Mouse (Mus musculus) intestine, embryonic 14.5 days (tissue): ENCODE data around the gene Slc19a2. TPM values are rescaled to one million over a fixed set of nuclear protein-coding genes. Genes with fewer than 3 reads are reported as not detected.

Source experiments
- ATAC-seq: fragments of 200-750 bp; cut with Nextera tagmentation; replicated peaks from 2 replicates; pipeline ENCODE4 v1.8.0; 2017; ENCODE audit warnings: low read depth, moderate number of reproducible peaks, moderate TSS enrichment, moderate library complexity; ENCODE audit not compliant: low FRiP score, low TSS enrichment
- DNase-seq: peaks from one replicate; pipeline ENCODE4 v3.0.0-alpha.2; 2018; ENCODE audit warnings: low spot score
- H3K27ac ChIP-seq: fragments of 300-500 bp; sonication (generic); 2 replicates; pipeline ENCODE4 v1.5.1; 2014; ENCODE audit warnings: low read depth, mild to moderate bottlenecking, control low read depth
- H3K27me3 ChIP-seq: fragments of 300-500 bp; sonication (generic); replicated peaks from 2 replicates; pipeline ENCODE4 v1.6.1; 2014; ENCODE audit warnings: low read length, control low read depth; ENCODE audit not compliant: control insufficient read depth, insufficient read depth
- H3K36me3 ChIP-seq: fragments of 300-500 bp; sonication (generic); 2 replicates; pipeline ENCODE4 v1.6.1; 2014; ENCODE audit warnings: low read length, control low read depth; ENCODE audit not compliant: control insufficient read depth, insufficient read depth
- H3K4me1 ChIP-seq: fragments of 300-500 bp; sonication (generic); replicated peaks from 2 replicates; pipeline ENCODE4 v1.6.1; 2014; ENCODE audit warnings: low read length, control low read depth, mixed read lengths; ENCODE audit not compliant: control insufficient read depth, insufficient read depth
- H3K4me2 ChIP-seq: fragments of 300-500 bp; sonication (generic); 2 replicates; pipeline ENCODE4 v1.6.1; 2014; ENCODE audit warnings: low read length
- H3K4me3 ChIP-seq: fragments of 300-500 bp; sonication (generic); 2 replicates; pipeline ENCODE4 v1.5.1; 2014; ENCODE audit warnings: low read depth, low read length, control low read depth, mixed read lengths
- H3K9ac ChIP-seq: fragments of 300-500 bp; sonication (generic); 2 replicates; pipeline ENCODE4 v1.6.1; 2014; ENCODE audit warnings: mild to moderate bottlenecking, low read length
- H3K9me3 ChIP-seq: fragments of 300-500 bp; sonication (generic); 2 replicates; pipeline ENCODE4 v1.6.1; 2016; ENCODE audit warnings: low read length, control low read depth; ENCODE audit not compliant: control insufficient read depth
- WGBS: fragments of 180-500 bp; shearing (Covaris S2); extraction: QIAGEN DNeasy Blood & Tissue Kit; methylation state at CpG from one replicate; pipeline ENCODE4 v1.1.7; 2014; 5-methylcytosine and 5-hydroxymethylcytosine counted together
- polyA plus RNA-seq: library from polyadenylated mRNA; unstranded; fragments of >200 nt; fragmentation: Nextera tagmentation; extraction: Ambion mirVana; gene quantifications from 2 replicates; pipeline ENCODE4 v1.2.1, GENCODE M21; 2014

Slc19a2 gene
- polyA plus RNA-seq, 1 experiment from 2014 or later, result 16.5 TPM

DNA sequence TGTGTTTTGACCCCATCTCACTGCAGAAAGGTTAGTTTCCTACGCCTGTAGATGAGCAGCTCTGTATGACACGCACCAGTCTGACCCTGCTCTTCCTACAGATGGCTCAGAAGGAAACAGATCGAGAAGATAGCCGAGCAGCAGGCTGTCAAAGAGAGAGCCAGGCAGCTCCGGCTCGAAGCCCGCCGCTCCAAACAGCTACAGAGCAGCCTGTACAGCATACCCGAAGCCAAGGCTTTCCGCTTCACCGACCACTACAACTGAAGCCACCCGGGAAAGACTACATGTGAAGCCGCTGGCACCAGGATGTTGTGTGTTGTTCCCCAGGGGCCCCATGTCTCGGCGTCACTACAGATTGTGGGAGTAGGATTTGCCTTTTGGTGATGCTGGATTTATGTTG is 38.6 kb downstream of the Slc19a2 start:
- WGBS, result 72% methylated on average over 15 of the region's 15 CpGs
- H3K36me3 ChIP-seq, result peaks cover 25% of the 10 kb centered on the region
- H3K4me3 ChIP-seq, result no peak overlapping the region
- no peak for ATAC-seq
- no peaks in the 10 kb centered on the region for H3K9me3 ChIP-seq
- no peaks in the 10 kb centered on the region for H3K4me1 ChIP-seq
- no peak overlapping the region for H3K4me2 ChIP-seq
- H3K9ac ChIP-seq, result no peak overlapping the region
- no peak for DNase-seq
- no peaks in the 10 kb centered on the region for H3K27me3 ChIP-seq
- no peak overlapping the region for H3K27ac ChIP-seq

DNA sequence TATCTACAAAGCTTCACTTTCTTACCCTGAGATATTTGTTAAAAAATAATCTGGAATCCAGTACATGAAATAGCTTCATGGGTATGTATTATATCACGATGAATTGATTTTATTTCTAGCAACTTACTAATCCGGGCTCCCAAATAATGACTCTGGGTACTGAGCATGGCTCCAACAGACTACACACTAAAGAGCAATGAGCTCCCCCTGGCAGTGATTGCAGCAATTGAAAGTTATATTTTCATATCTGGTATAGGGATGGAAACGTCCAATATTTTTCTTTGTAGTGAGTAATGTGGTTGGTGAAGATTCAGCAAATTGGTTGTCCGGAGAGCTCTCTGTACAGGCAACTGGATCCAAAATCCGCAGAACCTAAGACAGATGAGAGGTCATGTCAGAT is 43.2 kb downstream of the Slc19a2 start:
- ATAC-seq (no peak), DNase-seq (no peak)
- H3K4me2 ChIP-seq, result no peak overlapping the region
- H3K36me3 ChIP-seq, result peaks cover 60% of the 10 kb centered on the region
- H3K27ac ChIP-seq, result no peak overlapping the region
- no peak overlapping the region for H3K9ac ChIP-seq
- H3K4me1 ChIP-seq, result no peaks in the 10 kb centered on the region
- H3K27me3 ChIP-seq, result no peaks in the 10 kb centered on the region
- H3K4me3 ChIP-seq, result no peak overlapping the region
- H3K9me3 ChIP-seq, result no peaks in the 10 kb centered on the region
- WGBS, result 89% methylated on average over 5 of the region's 5 CpGs

DNA sequence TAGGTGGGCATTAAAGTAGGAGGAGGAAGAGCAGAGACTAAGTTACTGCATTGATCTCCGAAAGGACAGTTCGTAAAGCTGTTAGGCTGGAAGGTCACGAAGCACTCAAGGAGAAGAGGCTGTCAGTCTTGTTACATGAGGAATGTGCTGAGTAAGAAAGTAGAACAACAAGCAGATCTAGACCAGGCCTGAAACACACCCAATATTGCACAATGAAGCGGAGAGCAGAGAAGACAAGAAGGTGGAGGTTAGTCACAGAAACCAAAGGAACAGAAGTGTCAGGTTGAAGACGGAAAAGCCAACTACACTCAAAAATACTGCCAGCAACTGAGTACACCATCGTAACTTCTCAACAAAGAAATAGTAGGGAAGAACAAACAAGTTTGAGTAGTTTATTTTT is 45.2 kb downstream of the Slc19a2 start:
- Histone ChIP-seq H3K9me3 (no peaks in the 10 kb centered on the region), H3K27ac (no peak overlapping the region), H3K4me2 (no peak overlapping the region), H3K4me1 (no peaks in the 10 kb centered on the region), H3K36me3 (peaks cover 80% of the 10 kb centered on the region), H3K27me3 (no peaks in the 10 kb centered on the region), H3K9ac (no peak overlapping the region), H3K4me3 (no peak overlapping the region)
- no peak for ATAC-seq
- WGBS, result 89% methylated on average over 6 of the region's 6 CpGs
- no peak for DNase-seq

DNA sequence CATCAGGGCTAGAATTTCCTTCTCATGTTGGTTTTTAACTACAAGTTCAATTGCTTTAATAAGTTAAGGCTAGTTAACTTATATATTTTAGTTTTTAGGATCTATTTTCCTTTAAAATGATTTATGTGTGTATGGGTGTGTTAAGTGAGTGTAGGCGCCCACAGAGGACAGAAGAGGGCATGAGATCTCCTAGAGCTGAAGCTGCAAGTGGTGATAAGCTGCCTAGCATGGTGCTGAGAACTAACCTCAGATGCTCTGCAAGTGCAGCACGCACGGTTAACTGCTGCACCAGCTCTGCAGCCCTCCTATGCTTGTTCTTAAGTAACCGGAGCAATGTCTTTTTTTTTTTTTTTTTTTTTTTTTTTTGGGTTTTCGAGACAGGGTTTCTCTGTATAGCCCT is 47.6 kb downstream of the Slc19a2 start:
- Histone ChIP-seq H3K4me2 (no peak overlapping the region), H3K27ac (no peak overlapping the region), H3K36me3 (peaks cover 86% of the 10 kb centered on the region), H3K9me3 (no peaks in the 10 kb centered on the region), H3K4me1 (no peaks in the 10 kb centered on the region), H3K9ac (no peak overlapping the region), H3K27me3 (no peaks in the 10 kb centered on the region), H3K4me3 (no peak overlapping the region)
- 98% methylated on average over 4 of the region's 5 CpGs for WGBS
- ATAC-seq, result no peak
- DNase-seq, result no peak

DNA sequence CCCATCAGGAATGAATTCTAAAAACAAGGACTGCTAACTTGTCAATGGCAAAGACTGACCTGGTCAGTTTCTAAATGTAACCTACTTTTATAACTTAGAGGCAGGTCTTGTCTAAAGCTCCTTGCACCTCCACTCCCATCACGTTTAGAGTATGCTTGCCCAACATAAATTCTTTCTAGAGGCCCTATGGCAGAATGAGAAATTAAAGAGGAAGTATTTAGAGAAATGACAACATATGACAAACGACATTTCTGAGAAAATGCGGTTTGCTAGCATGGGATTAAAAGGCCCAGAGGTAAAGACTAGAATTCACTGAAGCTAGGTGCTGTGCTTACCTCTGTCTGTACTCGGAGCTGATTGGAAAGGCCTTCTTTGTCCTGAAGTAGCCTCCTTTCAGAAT is 53.1 kb downstream of the Slc19a2 start:
- ATAC-seq (no peak), DNase-seq (no peak)
- Histone ChIP-seq H3K9ac (no peak overlapping the region), H3K36me3 (peaks cover 57% of the 10 kb centered on the region), H3K27ac (no peak overlapping the region), H3K4me3 (no peak overlapping the region), H3K4me2 (no peak overlapping the region), H3K4me1 (peaks cover 5% of the 10 kb centered on the region; the same call in 1 of the 2 replicates), H3K9me3 (no peaks in the 10 kb centered on the region), H3K27me3 (no peaks in the 10 kb centered on the region)
- 92% methylated on average over 4 of the region's 4 CpGs for WGBS

DNA sequence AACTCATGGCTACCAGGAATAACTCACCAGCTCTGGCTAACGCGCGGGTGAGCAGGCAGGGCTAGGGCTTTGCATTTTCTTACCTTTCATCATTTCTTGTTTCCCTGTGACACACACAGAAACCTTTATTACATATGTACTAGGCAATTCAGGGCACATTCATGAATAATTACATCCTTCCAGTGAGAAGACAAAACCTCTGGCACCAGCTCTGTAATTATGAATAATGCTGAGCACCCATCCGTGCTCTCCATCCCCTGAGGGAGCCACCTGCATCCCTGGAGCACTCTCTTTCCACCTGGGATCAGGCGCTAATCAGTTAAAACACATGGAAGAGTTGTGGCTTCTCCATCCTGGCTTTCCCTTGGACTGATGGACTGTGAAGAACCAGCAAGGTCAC is 55.0 kb downstream of the Slc19a2 start, which contains the start of gene Nme7:
TSS of gene Nme7 (plus strand) at position 301 of the 400 bp plus-strand sequence.
- Histone ChIP-seq H3K27me3 (no peaks in the 10 kb centered on the region), H3K9me3 (no peaks in the 10 kb centered on the region), H3K36me3 (peaks cover 38% of the 10 kb centered on the region), H3K9ac (no peak within 1 kb of the TSS), H3K4me3 (no peak within 1 kb of the TSS), H3K27ac (no peak within 1 kb of the TSS), H3K4me2 (no peak within 1 kb of the TSS), H3K4me1 (peaks cover 11% of the 10 kb centered on the region)
- no peak for DNase-seq
- no peak for ATAC-seq
- WGBS, result 90% methylated on average over 5 of the region's 5 CpGs

DNA sequence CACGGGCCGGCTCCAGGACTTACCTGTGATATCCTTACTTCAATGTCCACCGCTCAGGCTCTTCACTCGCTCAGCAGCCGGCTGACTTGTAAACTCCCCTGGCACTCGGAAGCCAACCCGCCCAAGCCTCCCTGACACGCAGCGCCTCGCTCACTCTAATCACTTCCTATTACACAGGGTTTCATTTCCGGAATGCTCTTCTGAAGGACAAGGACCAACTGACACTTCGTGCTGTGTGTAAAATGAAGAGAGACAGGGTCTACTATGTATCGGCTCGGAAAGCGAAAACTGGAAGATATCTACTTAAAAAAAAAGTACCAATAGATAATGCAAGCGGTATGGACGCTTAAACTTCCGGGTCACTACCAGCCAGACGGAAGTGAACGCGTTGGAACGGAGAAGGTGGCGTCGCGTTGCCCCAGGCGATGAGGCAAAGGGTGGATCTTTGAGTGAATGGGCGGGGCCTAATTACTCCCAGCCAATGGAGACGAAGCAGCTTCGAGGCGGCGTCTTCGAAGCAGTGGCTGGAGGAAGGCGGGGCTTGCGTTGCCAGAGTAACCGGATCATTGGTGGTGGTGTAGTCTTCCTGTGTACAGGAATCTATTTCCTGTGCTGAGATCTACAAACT is 58.4 kb downstream of the Slc19a2 start, which contains the start of gene Blzf1:
TSS of gene Blzf1 (minus strand) at position 366 of the 628 bp plus-strand sequence.
- Histone ChIP-seq H3K27ac (peak within 1 kb of the TSS; percentile 47; the same call in 1 of the 2 replicates), H3K9ac (peak within 1 kb of the TSS; percentile 55), H3K4me2 (peak within 1 kb of the TSS; percentile 77), H3K27me3 (no peaks in the 10 kb centered on the region), H3K36me3 (peaks cover 13% of the 10 kb centered on the region), H3K4me1 (peaks cover 11% of the 10 kb centered on the region), H3K9me3 (no peaks in the 10 kb centered on the region), H3K4me3 (peak within 1 kb of the TSS; percentile 63)
- peak; percentile 97 for DNase-seq
- ATAC-seq, result peak; percentile 99
- WGBS, result under 1% methylated on average over 35 of the region's 35 CpGs

DNA sequence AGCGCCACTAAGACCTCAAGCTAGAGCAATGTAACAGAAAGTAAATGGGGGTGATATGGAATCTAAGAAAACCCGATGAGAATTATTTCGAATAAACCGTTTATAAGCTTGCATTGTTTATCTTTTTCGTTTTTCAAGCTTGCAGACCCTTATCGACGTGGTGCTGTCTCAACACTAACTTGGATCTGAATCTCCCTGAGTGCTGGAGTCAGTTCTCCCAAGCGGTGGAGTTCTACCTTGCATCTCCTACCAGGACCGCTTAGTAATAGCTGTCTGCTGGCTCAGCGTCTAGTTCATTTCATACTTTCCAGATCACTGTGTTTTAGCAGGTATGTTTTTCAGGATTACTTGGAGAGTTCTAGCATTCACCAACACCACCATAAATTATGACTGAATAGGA is 59.1 kb downstream of the Slc19a2 start:
- peaks cover 11% of the 10 kb centered on the region for H3K4me1 ChIP-seq
- H3K4me2 ChIP-seq, result peak overlapping the region; percentile 77
- peak overlapping the region; percentile 55 for H3K9ac ChIP-seq
- H3K9me3 ChIP-seq, result no peaks in the 10 kb centered on the region
- WGBS, result 8% methylated on average over 10 of the region's 10 CpGs
- no peak overlapping the region; the same call in 1 of the 2 replicates for H3K27ac ChIP-seq
- H3K27me3 ChIP-seq, result no peaks in the 10 kb centered on the region
- peak overlapping the region; percentile 63 for H3K4me3 ChIP-seq
- H3K36me3 ChIP-seq, result 0 out of 2 replicates have a peak, but pooled peaks cover 8% of the 10 kb centered on the region
- ATAC-seq, result peak; percentile 32; the same call in 1 of the 2 replicates
- no peak for DNase-seq

DNA sequence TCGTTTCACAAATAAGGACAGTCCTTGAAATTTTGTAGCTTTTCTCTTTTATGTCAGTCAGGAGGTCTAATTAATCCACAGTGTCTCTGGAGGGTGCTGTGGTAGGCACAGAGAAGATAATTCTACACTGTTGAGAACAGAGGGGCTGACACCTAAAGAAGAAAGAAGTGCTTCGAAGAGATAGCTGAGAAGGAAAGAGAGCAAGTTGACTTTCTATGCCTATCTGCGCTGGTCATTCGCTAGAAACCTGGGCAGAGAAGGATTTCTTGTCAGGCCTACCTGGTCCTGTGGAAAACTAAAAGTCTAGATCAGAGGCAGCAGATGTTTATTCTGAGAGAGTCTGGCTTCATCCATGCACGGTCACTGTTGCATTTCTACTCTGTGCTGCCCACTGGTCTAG is 65.2 kb downstream of the Slc19a2 start:
- no peak for DNase-seq
- Histone ChIP-seq H3K9ac (no peak overlapping the region), H3K27ac (no peak overlapping the region), H3K36me3 (0 out of 2 replicates have a peak, but pooled peaks cover 22% of the 10 kb centered on the region), H3K4me3 (no peak overlapping the region), H3K27me3 (no peaks in the 10 kb centered on the region), H3K4me1 (no peaks in the 10 kb centered on the region), H3K9me3 (no peaks in the 10 kb centered on the region), H3K4me2 (no peak overlapping the region)
- WGBS, result 90% methylated on average over 5 of the region's 5 CpGs
- ATAC-seq, result no peak
